Mouse (Mus musculus) small intestine, adult 2 months (tissue): Measurements from ENCODE around the gene Sprn. TPM values are rescaled to one million over a fixed set of nuclear protein-coding genes. Genes with fewer than 3 reads are reported as not detected.

Experiments used
- H3K27ac ChIP-seq: fragments of 200-500 bp; 2 replicates; pipeline ENCODE4 v1.5.1; 2012; ENCODE audit warnings: low read depth, low read length, control low read depth, inconsistent platforms; ENCODE audit not compliant: insufficient read depth
- H3K27me3 ChIP-seq: fragments of 200-500 bp; 2 replicates; pipeline ENCODE4 v1.6.1; 2012; ENCODE audit warnings: mild to moderate bottlenecking, moderate library complexity, low read length, inconsistent platforms; ENCODE audit not compliant: control insufficient read depth, insufficient read depth
- H3K36me3 ChIP-seq: fragments of 200-500 bp; 2 replicates; pipeline ENCODE4 v1.6.1; 2012; ENCODE audit warnings: mild to moderate bottlenecking, low read length, control low read depth, inconsistent platforms; ENCODE audit not compliant: control insufficient read depth, insufficient read depth
- H3K4me1 ChIP-seq: fragments of 200-500 bp; 2 replicates; pipeline ENCODE4 v1.6.1; 2012; ENCODE audit warnings: low read length, inconsistent platforms, mixed read lengths; ENCODE audit not compliant: control insufficient read depth, insufficient read depth, insufficient read length
- H3K4me3 ChIP-seq: fragments of 200-500 bp; 2 replicates; pipeline ENCODE4 v1.5.1; 2012; ENCODE audit warnings: low read depth, mild to moderate bottlenecking, control low read depth, inconsistent platforms, low read length, moderate library complexity
- CTCF ChIP-seq: fragments of 200-500 bp; IDR thresholded peaks from 2 replicates; pipeline ENCODE4 v1.5.1; 2012; ENCODE audit warnings: low read depth, mild to moderate bottlenecking, control low read depth, inconsistent platforms, low read length, moderate library complexity, mixed read lengths; ENCODE audit not compliant: insufficient replicate concordance, insufficient read length; ENCODE audit errors: extremely low read depth
- POLR2A ChIP-seq: fragments of 200-500 bp; IDR thresholded peaks from 2 replicates; pipeline ENCODE4 v1.6.1; 2012; ENCODE audit warnings: low read depth, mild to moderate bottlenecking, control low read depth, inconsistent platforms, low read length, moderate library complexity
- WGBS: fragments of 180-500 bp; shearing (Covaris S2); methylation state at CpG from one replicate; pipeline ENCODE4 v1.1.7; 2018; 5-methylcytosine and 5-hydroxymethylcytosine counted together
- polyA plus RNA-seq: library from polyadenylated mRNA; depleted of rRNA; stranded (reverse); fragments of >200 nt; gene quantifications from 2 replicates; pipeline ENCODE4 v1.2.3, GENCODE M21; 2012; rRNA removed

Sprn gene
- polyA plus RNA-seq, 1 experiment: 0.34 TPM

GRCm38 (mm10) chr7:140120484-140120883 is 34.2 kb downstream of the Sprn start:
- no peaks in the 10 kb centered on the region for H3K27me3 ChIP-seq
- H3K36me3 ChIP-seq: no peaks in the 10 kb centered on the region
- H3K27ac ChIP-seq: 0 out of 2 replicates have a peak overlapping the region, but pooled peaks have one; percentile 83
- 91% methylated on average over 2 of the region's 2 CpGs for WGBS
- TF ChIP-seq POLR2A: no peak
- TF ChIP-seq CTCF: no peak
- H3K4me1 ChIP-seq: peaks cover 4% of the 10 kb centered on the region; the same call in 1 of the 2 replicates
- no peak overlapping the region for H3K4me3 ChIP-seq

GRCm38 (mm10) chr7:140116329-140117054 is 38.2 kb downstream of the Sprn start, which contains the start of gene Echs1:
Echs1 (minus strand) TSS chr7:140116476.
- Histone ChIP-seq H3K27me3 (no peaks in the 10 kb centered on the region), H3K4me3 (peak within 1 kb of the TSS; percentile 75), H3K36me3 (peaks cover 14% of the 10 kb centered on the region), H3K4me1 (peaks cover 7% of the 10 kb centered on the region; the same call in 1 of the 2 replicates), H3K27ac (peak within 1 kb of the TSS; percentile 96)
- WGBS: 3% methylated on average over 28 of the region's 28 CpGs
- TF ChIP-seq POLR2A (peak; percentile 85), CTCF (no peak)

- peak within 1 kb of the TSS; percentile 96 for H3K27ac ChIP-seq
- peaks cover 20% of the 10 kb centered on the region for H3K36me3 ChIP-seq
- under 1% methylated on average over 23 of the region's 23 CpGs for WGBS
- no peak for TF ChIP-seq POLR2A
- TF ChIP-seq CTCF: no peak
- peak within 1 kb of the TSS; percentile 75 for H3K4me3 ChIP-seq
- H3K4me1 ChIP-seq: peaks cover 7% of the 10 kb centered on the region; the same call in 1 of the 2 replicates
- no peaks in the 10 kb centered on the region for H3K27me3 ChIP-seq
Measured at GRCm38 (mm10) chr7:140115583-140116328, 38.9 kb downstream of the Sprn start, which contains the start of gene Paox. Paox (plus strand) TSS chr7:140115799.

DNA sequence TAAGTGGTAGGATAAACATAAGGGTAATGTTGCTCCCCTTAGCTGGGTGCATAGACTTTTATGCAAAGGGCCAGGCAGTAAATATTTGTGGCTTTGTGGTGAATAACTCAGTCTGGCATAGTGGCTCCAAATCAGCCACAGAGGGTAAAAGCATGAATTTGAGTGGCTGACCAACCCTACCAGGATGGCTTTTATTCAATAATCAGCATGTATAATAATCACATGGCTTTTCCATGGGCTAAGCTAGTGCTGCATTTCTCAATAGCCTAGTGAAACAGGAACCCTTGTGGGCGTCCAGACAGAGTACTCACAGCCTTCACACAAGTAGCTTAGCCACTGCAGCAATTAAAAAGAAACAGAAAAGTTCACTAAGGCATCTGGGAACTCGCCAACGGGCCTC is 42.7 kb downstream of the Sprn start:
- 61% methylated on average over 3 of the region's 3 CpGs for WGBS
- Histone ChIP-seq H3K4me1 (peaks cover 5% of the 10 kb centered on the region; the same call in 1 of the 2 replicates), H3K36me3 (peaks cover 53% of the 10 kb centered on the region), H3K4me3 (no peak overlapping the region), H3K27ac (no peak overlapping the region), H3K27me3 (no peaks in the 10 kb centered on the region)
- no peak for TF ChIP-seq POLR2A
- TF ChIP-seq CTCF: no peak

GRCm38 (mm10) chr7:140104009-140104408 is 50.7 kb downstream of the Sprn start:
- Histone ChIP-seq H3K27me3 (no peaks in the 10 kb centered on the region), H3K4me3 (no peak overlapping the region), H3K27ac (no peak overlapping the region), H3K36me3 (peaks cover 33% of the 10 kb centered on the region), H3K4me1 (peaks cover 13% of the 10 kb centered on the region)
- 70% methylated on average over 4 of the region's 4 CpGs for WGBS
- no peak for TF ChIP-seq POLR2A
- no peak for TF ChIP-seq CTCF

DNA sequence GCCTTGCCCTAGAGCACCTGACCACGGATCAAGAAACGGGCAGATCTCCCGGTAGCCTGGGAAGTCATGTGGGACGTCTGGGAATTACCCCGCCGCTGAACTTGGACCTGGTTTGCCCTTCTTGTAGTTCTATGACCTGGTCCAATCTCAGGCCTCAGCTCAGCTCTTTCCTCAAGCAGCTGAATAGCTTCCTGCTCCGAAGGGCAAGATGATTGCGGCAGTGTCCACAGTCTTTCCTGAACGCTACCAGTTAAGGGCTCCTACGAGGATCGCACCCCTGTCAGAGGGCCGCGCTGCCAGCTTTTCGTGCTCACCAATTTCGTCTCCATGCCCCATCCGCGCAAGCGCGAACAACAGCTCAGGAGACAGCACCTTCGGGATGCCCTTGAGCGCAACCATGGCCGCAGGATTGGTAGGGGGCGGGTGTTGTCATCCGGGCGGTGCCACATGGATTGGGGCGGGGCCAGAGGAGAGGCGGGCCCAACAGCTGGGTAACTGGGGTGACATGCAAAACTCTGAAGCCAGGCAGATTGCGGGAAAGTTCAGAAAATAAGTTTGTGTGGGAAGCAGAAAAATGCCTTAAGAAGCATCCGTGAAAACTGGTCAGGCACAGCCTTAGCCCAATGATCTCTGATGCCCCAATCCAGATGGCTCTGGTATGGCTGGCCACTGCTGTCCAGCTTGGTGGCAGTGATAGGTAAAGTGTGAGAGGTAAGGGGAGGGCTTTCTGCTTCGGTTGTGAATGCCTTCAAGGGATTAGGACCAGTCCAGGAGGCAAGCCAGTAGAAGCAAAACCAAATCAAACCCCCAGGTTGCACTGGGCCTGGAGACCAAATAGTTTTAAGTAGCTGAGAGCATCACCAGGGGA is 52.5 kb downstream of the Sprn start, which contains the start of gene Fuom:
TSS of gene Fuom (minus strand) at position 449 of the 868 bp plus-strand sequence.
- Histone ChIP-seq H3K27me3 (no peaks in the 10 kb centered on the region), H3K36me3 (peaks cover 28% of the 10 kb centered on the region), H3K27ac (peak within 1 kb of the TSS; percentile 93), H3K4me3 (peak within 1 kb of the TSS; percentile 67), H3K4me1 (peaks cover 13% of the 10 kb centered on the region)
- 0 out of 2 replicates have a peak, but pooled peaks have one; percentile 11 for TF ChIP-seq CTCF
- TF ChIP-seq POLR2A: peak; percentile 23; the same call in 1 of the 2 replicates
- 1% methylated on average over 30 of the region's 30 CpGs for WGBS

DNA sequence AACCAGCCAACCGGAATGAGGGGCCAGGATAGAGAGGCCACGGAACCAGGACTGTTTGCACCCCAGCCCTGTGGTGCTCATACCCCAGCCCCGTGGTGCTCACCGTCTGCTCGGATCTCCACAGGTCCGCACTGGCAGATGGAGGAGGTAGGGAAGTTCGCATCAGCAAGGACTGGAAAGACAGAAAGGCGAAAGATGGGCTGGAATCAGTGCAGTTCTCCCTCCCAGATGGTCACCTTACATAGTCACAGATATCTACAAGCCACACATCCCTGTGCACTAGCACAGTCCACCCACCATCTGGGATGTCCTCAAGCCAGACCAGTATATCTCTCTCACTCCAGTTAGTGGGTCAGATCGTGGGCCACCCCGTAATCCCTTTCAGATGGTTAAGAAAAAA is 53.2 kb downstream of the Sprn start:
- Histone ChIP-seq H3K27me3 (no peaks in the 10 kb centered on the region), H3K36me3 (peaks cover 30% of the 10 kb centered on the region), H3K27ac (peak overlapping the region; percentile 93), H3K4me1 (peaks cover 17% of the 10 kb centered on the region), H3K4me3 (peak overlapping the region; percentile 67)
- 55% methylated on average over 10 of the region's 10 CpGs for whole genome bisulfite sequencing
- no peak for TF ChIP-seq POLR2A
- TF ChIP-seq CTCF: no peak

Other genes with a start within 250 kb of the Sprn start
- gene Utf1, start 211.1 kb downstream of the Sprn start, polyA plus RNA-seq: 0.20 and 0.67 TPM in 2 replicates
- gene 6430531B16Rik, start 176.1 kb downstream of the Sprn start, polyA plus RNA-seq: 0.06 and 0.16 TPM in 2 replicates
- gene Adam8, start 162.3 kb downstream of the Sprn start, polyA plus RNA-seq: 4.9 and 7.3 TPM in 2 replicates
- 54.9 and 68.9 TPM in 2 replicates for gene Zfp511, start 118.5 kb downstream of the Sprn start, polyA plus RNA-seq
- gene Tubgcp2, start 118.2 kb downstream of the Sprn start, polyA plus RNA-seq: 5.1 and 9.1 TPM in 2 replicates
- 0.10 TPM in 1 of 2 replicates, not detected in the other for gene Msx3, start 105.8 kb downstream of the Sprn start, polyA plus RNA-seq
- gene Caly, start 72.3 kb downstream of the Sprn start, polyA plus RNA-seq: 1.0 and 1.4 TPM in 2 replicates
- 3,061 and 5,933 TPM in 2 replicates for gene Prap1, start 61.5 kb downstream of the Sprn start, polyA plus RNA-seq
- 76.8 and 111 TPM in 2 replicates for gene Fuom, start 52.4 kb downstream of the Sprn start, polyA plus RNA-seq
- 11.0 and 13.5 TPM in 2 replicates for gene Paox, start 39.1 kb downstream of the Sprn start, polyA plus RNA-seq
- 47.4 and 48.1 TPM in 2 replicates for gene Echs1, start 38.4 kb downstream of the Sprn start, polyA plus RNA-seq
- 8.3 and 16.6 TPM in 2 replicates for gene Mtg1, start 17.3 kb downstream of the Sprn start, polyA plus RNA-seq
- not detected in 2 replicates for gene Olfr522, start 9.9 kb upstream of the Sprn start, polyA plus RNA-seq
- not detected in 2 replicates for gene Olfr523, start 18.3 kb upstream of the Sprn start, polyA plus RNA-seq
- gene Olfr524, start 51.1 kb upstream of the Sprn start, polyA plus RNA-seq: not detected in 2 replicates
- gene Cd163l1, start 63.4 kb upstream of the Sprn start, polyA plus RNA-seq: 0.22 and 1.2 TPM in 2 replicates
- 0.18 and 0.28 TPM in 2 replicates for gene 5830411N06Rik, start 92.4 kb upstream of the Sprn start, polyA plus RNA-seq
- not detected in 2 replicates for gene Olfr525, start 166.0 kb upstream of the Sprn start, polyA plus RNA-seq
- not detected in 2 replicates for gene Olfr527, start 179.1 kb upstream of the Sprn start, polyA plus RNA-seq
- gene Olfr60, start 206.8 kb upstream of the Sprn start, polyA plus RNA-seq: 0.36 and 1.6 TPM in 2 replicates
- gene Olfr530, start 221.5 kb upstream of the Sprn start, polyA plus RNA-seq: not detected in 2 replicates
- gene Olfr531, start 248.0 kb upstream of the Sprn start, polyA plus RNA-seq: 0.04 TPM in 1 of 2 replicates, not detected in the other